Mouse (Mus musculus): ENCODE measurements around the gene Gmppa.
A peak's percentile ranks its signal among the peaks of the same experiment; 100 is the strongest.

Gene Gmppa

GRCm38 (mm10) chr1:75456746-75457564 lies 21.2 kb downstream of the Gmppa start:
- DNase-seq = no peak

DNA sequence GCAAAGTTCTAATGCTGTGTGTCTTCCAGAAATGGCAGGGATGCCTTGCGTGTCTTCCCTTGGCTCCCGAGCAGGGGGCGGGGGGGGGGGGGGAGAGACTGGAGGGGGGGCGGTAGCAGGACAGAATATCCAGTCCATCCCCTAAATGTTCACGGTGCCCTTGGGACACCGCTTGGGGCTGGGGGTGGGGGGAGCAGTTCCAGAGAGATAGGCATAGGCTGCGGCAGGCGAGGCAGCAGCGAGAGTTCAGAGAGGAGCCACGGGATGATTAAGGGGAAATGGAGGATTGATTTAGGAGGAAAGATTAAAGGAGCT lies 21.9 kb downstream of the Gmppa start:
- DNase-seq = no peak

GRCm38 (mm10) chr1:75458025-75458788 lies 22.5 kb downstream of the Gmppa start:
- peak; percentile 24 for DNase-seq

DNA sequence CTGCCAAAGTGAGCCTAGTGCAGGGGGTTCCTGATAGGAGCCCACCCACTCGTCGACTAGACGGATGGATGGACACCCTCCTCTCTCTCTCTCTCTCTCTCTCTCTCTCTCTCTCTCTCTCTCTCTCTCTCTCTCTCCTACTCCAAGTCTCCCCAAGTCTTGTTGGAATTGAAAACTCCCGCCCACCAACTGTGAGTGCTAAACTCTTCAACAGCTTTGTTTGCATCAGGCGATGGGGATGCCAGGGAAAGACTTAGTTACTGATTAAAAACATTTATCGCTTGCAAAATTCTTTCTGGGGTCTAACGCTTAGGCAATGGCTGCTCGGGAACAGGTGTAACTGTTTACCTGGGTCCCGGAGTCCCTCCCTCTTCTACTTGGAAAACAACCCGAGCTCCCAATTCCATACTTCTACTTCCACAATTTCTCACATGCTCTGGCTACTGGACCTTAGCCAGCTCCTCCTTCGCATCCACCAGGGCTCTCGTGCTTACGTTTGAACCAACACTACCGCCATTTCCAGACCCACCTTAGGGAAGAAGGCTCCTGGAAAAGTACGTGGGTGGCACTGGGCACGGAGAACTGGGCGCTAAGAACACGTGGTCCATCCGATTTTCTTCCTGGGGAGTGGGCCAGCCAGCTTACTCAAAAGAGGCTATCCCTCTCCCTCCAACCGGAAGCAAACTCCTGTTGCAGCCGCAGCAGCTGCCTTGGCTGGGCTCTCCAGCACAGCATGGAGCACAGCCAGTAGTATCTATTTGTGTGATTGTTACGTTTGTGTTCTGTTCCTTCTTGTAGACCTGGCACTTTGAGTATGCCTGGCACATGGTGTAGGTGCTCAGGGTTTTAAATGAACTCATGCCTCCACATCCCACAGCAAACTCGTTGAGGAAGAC lies 23.3 kb downstream of the Gmppa start:
- DNase-seq = no peak

DNA sequence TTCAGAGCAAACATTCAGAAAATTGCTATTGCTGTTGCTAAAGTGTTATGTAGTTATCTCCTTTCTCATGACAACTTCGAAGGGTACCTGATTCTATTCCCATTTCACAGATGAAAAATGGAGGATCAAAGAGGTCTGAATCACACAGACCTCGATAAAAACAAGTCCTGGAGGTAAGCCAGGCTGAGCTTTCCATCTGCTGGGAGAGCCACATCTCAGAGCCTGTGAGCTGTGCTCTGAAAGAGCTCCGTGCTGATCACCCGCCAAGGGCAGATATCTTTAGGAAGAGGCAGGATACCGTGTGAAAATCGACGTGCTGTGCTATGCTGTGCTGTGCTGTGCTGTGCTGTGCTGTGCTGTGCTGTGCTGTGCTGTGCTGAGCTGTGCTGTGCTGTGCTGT lies 24.6 kb downstream of the Gmppa start:
- no peak for DNase-seq

- no peak for DNase-seq
Measured at GRCm38 (mm10) chr1:75462636-75463035, 26.9 kb downstream of the Gmppa start.

GRCm38 (mm10) chr1:75463652-75464204 lies 28.0 kb downstream of the Gmppa start:
- DNase-seq = no peak

DNA sequence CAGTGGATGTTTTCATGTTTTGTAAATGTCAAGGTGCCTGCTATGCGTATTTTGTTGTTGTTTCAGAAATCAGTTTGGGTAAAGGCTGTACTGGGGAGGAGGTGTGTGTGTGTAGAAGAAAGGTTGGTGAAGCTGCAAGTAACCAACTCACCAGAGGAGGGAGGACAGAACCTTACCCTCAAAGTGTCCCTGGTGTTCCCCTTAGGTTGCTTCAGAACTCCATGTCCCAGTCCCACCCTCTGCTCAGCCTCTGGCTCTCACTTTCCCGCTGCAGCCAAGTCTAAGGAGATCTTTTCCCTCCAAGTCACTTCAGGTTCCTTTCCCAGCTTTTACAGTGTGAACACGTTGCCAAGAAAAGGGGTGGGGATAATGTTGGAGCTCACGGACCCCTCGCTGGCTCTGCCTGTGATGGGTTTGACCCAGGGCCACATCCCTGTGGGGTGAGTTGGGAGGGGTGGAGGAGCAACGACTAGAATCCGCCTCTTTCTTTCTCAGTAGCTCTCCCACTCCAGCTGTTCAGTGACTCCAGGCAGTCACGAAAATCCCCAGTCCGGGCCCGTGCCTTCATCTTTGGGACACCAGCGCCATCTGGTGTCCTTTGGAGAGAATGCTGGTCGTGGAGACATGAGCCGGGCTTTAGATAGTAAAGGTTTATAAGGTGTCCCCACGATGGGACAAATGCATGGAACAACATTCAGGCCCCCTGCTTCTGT lies 31.6 kb downstream of the Gmppa start:
- peak; percentile 80 for DNase-seq

GRCm38 (mm10) chr1:75469287-75469825 lies 33.6 kb downstream of the Gmppa start:
- DNase-seq = no peak

GRCm38 (mm10) chr1:75476441-75476840 lies 40.7 kb downstream of the Gmppa start:
- no peak for DNase-seq

DNA sequence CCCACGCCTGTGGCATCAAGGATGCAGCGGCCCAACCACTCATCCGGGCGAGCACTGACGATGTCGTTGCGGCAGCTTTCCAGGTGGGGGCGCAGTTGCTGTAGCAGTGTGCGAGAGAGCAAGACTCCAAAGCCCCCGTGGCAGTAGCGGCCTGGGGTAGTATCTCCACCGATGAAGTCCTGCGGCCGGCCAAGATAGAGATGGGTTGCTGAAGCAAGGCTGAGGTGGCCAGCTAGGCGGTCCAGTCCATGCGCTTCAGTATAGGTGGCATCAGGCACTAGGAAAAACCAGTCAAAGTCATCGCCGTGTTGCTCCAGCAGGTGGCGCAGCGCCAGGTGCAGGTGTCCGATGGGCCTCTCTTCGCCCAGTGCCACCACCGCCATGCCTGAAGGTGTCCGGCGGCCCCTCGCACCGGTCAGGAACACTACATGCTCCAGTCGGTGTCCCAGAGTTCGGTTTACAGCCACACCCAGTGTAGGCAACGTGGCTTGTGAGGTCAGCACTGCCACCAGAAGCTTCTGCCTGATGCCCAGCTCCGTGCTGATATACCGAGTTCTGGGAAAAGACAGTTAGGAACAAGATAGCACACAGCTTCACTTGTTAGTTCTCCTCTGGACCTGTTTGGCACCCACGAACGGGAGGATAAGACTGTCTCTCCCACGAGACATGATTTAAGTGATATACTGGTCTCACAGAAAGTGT lies 41.7 kb downstream of the Gmppa start:
- DNase-seq = peak; percentile 90

DNA sequence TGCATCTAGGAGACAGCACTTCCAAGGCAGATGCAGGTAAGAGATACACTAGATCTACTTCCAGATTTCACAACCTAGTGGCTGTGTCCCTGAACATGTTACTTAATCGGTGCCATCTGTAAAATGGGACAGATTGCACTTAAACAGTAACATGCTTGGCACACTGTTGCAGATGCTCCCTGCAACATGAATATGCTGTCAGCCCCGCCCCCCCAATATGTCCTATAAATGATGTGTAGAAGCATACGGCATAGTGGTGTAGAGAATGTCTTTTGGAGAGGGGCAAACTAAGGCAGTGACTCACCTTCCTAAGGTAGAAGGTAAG lies 42.2 kb downstream of the Gmppa start:
- no peak for DNase-seq

GRCm38 (mm10) chr1:75478497-75478896 lies 42.8 kb downstream of the Gmppa start:
- DNase-seq = peak; percentile 54

- DNase-seq = peak; percentile 98
Measured at GRCm38 (mm10) chr1:75478916-75479634, 43.3 kb downstream of the Gmppa start, which contains the start of the genes Chpf and Tmem198. TSS of gene Chpf (minus strand) at chr1:75479307. TSS of gene Tmem198 (plus strand) at chr1:75479532.

DNA sequence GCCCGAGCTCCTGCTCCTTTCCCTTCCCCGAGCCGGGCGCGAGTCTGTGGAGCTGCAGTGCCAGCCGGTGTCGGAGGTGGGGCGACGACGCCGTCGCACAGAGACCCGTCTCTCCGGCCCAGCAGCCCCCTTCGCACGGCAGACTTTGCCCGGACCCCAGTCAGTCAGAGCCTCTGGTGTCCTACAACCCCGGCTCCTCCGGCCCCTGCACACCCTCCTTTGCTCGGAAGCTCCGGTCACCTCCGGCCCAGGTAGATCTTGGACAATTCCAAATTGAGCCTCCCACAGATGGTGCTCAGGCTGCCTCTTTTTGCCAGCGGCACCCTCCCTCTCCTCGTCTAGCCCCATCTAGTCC lies 43.9 kb downstream of the Gmppa start:
- DNase-seq = no peak

GRCm38 (mm10) chr1:75480036-75480435 lies 44.3 kb downstream of the Gmppa start:
- DNase-seq = no peak

DNA sequence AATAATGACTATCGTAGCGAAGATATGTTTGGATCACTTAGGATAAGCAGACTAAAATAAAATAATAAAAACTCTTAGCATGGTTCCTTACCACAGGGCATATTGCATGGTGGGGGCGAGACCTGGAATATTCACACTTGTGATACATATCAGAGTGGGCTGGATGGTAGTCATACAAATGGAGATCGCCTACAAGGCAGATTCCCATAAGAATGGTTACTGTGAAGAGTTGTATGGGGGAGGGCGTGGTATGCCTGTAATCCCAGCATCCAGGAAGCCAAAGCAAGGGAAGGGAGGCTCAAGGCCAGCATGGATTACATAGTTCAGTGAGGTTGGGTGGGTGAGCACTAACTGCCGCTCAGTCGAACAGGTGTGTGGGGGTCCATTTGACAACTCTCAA lies 45.0 kb downstream of the Gmppa start:
- DNase-seq = no peak

- DNase-seq = peak; percentile 43
Measured at GRCm38 (mm10) chr1:75486561-75486960, 50.8 kb downstream of the Gmppa start.

GRCm38 (mm10) chr1:75487040-75487404 lies 51.3 kb downstream of the Gmppa start:
- no peak for DNase-seq

DNA sequence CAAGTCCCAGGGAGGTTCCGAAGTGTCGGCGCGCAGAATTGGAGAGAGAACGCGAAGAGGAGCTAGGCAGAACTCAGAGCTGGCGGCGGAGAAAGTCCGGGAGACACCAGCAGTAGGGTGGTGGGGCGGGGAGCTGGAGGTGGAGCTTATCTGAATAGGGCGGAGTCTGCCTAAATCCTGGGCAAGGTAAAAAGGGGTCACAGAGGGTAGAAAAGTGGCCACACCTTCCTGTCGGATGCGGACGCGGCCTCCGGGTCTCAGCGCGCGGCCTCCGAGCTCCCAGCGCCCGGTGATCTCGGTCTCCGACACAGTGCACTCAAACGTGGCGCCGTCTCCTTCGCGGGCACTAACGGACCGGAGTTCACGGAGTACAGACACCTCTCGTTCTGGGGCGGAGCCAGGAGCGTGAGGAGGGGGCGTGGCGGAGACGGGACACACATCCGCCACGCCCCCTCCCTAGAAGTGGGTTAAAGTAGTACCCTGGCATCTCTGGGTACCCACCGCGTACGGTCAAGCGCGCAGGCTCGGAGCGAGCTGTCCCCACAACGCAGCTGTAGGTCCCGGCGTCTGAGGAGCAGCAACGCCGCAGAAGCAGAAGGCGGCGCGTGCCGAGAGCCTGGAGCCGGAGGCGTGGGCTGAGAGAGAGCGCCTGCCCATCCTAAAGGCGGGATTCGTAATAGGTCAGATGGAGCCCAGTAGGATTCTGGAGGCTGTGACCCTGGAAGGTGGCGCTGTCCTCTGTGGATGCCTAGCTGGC lies 51.9 kb downstream of the Gmppa start:
- DNase-seq = peak; percentile 88
